Mouse (Mus musculus): ENCODE data around the gene Nufip2.
"Not testable (repeated sequence)": the region's sequence is repeated elsewhere in the genome, so short reads cannot be mapped to it uniquely, and the experiment has no call there.

Nufip2 gene

DNA sequence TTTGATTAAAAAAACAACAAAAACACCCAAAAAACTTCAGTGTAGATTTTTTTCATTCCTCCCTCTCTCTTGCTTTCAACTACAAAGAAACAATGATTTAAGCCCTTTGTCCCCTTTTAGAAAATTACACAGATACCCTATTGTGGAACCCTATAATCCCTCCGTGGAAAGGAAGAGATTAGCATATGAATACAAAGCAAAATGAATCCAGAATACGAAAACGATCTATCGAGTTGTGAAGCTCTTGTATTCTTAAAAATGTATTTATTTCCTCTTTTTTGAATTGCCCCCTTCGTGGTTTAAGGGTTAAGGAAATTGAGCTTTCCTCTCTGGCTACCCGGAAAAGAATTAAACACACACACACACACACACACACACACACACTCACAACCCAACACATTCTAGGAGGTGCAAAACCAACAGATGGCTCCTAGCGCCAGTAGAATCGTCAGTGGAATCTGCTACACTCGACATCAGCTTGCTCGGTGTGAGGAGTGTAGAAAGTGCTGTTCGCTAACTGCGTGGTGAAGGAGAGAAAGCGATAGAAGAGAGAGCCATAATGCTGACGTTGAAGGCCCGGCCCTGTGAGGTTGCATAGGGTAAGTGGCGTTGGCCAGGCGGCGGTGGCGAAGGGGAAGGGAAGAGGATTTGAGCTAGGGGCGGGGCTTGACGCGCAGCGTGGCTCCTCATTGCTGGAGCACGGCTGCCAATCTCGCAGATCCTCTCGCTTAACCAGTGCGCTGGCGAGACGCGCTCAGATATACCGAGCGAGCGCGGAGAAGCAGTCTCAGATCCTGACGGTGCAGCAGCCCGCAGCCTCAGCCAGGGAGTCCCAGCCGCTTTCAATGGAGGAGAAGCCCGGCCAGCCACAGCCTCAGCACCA, at the start of gene Nufip2:
Gene Nufip2 (plus strand): TSS at position 773 of the 883 bp plus-strand sequence.
- peak; percentile 99 for DNase-seq (ENCODE audit: low read depth, low spot score)

DNA sequence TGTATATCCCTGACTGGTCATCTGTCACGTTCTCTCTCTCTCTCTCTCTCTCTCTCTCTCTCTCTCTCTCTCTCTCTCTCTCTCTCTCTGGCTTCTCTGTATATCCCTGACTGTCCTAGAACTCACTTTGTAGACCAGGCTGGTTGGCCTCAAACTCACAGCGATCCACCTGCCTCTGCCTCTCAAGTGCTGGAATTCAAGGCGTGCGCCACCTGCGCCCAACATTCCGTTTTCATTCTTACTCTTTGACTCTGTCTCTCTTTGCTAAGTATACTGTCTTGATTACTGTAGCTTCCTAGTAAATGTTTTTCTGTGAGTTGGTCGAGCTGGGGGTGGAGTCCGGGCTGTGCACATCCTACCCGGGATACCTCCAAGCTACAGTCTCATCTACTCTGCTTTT, 44.6 kb upstream of the Nufip2 start:
- no peak for DNase-seq (ENCODE audit: low read depth, low spot score)

DNA sequence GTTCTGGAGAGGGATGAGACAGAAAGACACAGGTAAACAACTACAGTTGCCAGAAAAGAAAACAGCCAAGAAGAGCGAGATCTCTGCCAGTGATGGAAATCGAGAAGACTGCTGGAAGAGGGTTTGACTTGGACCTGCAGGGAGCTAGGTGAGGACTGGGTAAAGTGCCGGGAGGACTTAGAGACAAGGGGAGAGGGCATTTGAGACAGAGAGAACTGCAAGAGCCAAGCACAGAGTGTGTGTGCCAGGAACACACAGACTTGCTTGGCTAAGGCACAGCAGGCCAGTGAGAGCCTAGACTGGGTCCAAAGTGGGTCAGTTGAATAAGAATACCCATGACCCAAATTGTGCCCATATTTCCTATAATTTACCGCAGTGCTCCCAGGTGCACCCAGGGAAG, 40.5 kb upstream of the Nufip2 start:
- DNase-seq (ENCODE audit: low read depth, low spot score): no peak

DNA sequence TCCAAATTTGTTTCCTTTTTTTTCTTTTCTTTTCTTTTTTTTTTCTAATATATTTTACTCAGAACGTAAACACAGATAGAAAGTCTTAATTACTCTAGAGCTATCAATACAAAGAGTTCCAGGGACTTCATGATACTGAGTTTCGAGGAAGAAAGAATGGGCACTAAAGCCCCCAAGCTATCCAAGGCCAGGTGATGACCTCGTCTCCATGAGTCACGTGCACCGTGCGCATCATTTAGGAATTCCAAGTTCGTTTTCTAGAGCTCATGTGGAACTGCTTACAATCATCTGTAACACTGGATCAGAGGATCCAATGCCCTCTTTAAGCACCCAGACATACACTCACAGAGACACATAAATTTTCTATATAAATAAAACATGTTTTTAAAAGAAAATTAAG, 37.1 kb upstream of the Nufip2 start:
- DNase-seq (ENCODE audit: low read depth, low spot score): no peak

DNA sequence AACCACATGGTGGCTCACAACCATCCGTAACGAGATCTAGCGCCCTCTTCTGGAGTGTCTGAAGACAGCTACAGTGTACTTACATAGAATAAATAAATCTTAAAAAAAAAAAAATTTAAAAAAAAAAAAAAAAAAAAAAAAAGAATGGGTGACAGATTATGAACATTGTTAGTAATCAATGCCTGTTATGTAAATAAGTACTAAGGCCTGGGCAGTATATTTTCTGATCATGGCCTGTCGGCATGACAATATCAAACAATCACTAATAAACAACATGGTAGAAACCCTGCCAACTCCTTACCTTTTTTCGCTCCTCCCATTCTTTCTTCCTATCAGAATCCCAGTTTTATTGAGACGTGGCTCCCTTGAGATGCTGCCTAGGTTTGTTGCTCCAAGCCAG, 33.5 kb upstream of the Nufip2 start:
- no peak for DNase-seq (ENCODE audit: low read depth, low spot score)

DNA sequence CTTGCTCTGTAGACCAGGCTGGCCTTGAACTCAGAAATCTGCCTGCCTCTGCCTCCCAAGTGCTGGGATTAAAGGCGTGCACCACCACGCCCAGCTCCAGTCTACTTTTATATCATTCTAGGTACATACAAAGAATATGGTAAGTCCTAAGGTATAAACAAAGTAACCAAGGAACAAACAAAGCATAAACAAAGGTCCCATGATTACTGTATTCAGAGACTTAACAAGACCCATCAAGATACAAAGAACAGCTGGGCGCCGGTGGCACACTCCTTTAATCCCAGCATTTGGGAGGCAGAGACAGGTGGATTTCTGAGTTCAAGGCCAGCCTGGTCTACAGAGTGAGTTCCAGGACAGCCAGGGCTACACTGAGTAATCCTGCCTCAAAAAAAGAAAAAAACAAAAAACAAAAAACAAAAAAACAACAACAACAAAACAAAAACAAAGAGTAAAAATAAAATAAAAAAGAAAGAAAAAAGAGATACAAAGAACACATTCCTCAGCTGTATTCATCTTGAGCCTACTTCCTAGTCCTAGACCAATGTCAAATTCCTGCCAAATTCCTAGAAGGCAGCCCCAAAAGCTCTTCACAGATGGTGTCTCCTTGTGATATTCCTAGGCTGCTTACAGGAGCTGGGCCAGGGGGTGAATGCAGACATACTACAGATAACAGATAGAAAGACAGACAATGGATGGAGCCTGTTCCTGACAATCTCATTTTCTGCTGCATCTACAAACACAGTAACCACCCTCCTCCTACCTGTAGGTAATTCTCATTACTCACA, 32.4 kb upstream of the Nufip2 start:
- not testable (repeated sequence) for DNase-seq (ENCODE audit: low read depth, low spot score)

DNA sequence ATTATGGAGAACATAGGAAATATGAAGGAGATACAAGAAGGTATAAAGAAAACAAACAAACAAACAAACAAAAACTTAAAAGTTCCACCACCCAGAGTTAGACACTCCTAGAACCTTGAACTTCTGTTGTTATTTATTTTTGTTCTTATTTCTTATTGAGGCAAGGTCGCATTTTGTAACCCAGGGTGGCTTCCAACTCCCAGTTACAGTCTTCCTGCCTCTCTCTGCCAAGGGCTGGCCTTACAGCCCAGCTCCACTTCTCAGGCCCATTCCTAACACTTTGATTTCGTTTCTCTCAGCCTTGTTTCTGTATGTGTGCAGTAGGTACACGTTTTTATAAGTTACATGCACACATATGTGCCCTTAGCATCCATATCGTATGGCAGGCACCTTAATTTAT, 26.0 kb upstream of the Nufip2 start:
- DNase-seq (ENCODE audit: low read depth, low spot score): no peak

DNA sequence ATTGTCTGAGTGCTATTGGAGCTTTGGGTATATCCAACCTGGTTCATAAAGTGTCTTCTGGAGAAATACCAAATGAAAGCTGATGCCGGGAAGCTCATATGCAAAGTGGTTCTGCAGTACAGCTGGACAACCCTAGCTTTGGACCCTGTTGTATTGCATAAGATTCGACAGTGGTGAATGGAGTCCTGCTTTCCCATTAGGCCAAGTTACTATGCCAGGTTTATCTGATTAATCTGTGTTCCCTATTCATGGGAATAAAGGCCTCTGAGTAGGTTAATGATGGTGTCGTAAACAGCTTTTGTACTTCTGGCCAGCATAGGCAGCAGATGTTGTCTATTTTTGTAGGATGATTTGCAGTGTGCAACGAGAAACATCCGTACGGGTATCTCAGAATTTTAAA, 22.3 kb upstream of the Nufip2 start:
- no peak for DNase-seq (ENCODE audit: low read depth, low spot score)

DNA sequence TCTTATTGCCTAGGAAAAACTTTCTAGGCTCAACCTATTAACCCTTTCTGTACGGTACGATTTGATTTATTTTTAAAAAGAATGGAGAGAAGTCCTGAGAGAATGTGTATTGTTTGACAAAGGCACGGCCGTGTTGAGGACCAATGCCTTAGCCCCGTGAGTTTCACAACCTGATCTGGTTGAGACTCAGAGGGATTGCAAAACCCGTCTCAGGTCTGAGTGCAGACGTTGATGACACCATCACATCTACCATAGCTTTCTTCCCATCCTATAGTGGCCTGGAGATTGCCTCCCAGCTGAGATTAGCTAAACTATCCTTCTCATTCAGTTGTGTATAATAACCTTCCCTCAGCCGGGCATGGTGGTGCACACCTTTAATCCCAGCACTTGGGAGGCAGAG, 21.9 kb upstream of the Nufip2 start:
- no peak for DNase-seq (ENCODE audit: low read depth, low spot score)

DNA sequence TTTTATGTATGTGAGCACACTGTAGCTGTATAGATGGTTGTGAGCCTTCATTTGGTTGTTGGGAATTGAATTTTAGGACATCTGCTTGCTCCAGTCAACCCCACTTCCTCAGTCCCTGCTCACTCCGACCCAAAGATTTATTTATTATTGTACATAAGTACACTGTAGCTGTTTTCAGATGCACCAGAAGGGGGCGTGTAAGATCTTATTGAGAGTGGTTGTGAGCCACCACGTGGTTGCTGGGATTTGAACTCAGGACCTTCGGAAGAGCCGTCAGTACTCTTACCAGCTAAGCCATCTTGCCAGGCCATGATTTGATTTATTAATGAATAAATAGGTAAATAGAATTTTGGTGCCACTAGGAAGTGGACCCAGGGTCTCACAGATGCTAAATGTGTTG, 20.6 kb upstream of the Nufip2 start:
- DNase-seq (ENCODE audit: low read depth, low spot score): peak; percentile 20

DNA sequence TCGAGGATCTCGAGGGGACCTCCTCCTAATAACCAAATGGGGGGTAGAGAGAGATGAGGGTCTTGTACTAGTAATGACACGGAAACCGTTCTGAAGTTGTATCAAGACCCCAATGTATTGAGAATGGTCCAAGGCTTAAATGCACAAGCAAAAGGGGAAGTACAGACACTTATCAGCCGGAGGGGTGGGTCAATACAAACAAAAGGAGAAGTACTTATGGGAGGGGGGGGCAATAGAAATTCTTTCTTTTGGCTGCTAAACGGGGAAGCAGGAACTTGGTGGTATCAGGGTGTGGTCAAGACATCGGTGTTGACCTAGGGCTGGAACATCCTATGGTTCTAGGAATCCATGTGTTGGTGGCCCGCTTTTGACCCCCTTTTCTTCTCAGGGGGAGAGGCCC, 19.2 kb upstream of the Nufip2 start:
- DNase-seq (ENCODE audit: low read depth, low spot score): not testable (repeated sequence)

DNA sequence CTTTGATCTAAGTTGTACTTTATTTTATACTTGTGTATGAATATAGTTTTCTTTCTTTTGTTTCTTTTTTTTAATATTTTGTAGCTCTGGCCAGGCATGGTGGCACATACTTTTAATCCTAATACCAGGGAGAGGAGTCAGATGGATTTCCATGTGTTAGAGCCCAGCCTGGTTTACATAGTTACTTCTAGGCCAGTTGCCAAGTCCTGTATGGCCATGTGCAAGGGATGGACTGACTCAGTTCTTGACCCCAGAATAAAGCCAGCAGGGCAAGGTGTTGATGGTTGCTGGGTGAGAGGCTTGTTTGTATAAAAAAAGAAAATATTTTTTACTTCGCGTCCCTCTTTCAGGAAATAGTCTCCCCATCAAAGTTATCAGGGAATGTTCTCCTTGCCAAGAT, 13.2 kb upstream of the Nufip2 start:
- no peak for DNase-seq (ENCODE audit: low read depth, low spot score)

DNA sequence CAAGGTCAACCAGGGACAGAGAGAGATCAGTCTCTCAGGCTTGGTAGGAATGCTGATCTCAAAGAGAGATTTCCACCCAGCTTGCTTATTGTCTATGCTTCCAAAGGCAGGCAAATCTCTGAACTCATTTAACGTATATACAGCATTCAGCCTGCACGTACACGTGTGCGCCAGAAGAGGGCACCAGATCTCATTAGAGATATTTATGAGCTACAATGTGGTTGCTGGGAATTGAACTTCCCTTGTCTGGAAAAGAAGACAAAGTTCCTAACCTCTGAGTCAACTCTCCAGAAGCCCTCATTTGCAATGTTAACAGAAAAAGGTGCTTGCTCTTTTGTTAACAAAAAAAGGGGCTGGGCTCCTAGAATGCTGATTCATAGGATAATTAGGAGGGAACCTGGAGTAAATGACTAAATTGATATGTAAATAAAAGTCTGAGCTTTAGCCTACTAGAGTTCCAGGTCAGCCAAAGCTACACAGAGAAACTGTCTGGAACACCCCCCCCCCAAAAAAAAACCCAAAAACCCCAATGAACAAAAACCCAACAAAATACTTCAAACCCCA, 12.4 kb upstream of the Nufip2 start:
- peak; percentile 49 for DNase-seq (ENCODE audit: low read depth, low spot score)

DNA sequence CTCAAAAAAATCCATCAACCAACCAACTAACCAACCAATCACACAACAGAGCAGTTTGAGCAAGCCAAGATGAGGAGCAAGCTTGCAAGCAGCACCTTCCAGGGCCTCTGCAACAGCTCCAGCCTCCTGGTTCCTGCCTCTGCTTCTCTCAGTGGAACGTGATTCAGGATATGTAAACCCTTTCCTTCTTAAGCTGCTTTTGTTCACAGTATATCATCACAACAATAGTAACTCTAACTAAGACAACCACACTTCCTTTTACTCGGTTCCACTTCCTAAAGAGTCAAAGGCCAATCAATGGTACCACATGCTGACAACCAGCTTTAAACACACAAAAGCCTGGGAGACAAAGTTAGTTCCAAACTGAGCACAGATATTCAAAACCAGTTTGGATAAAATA, 5.9 kb upstream of the Nufip2 start:
- peak; percentile 41 for DNase-seq (ENCODE audit: low read depth, low spot score)

DNA sequence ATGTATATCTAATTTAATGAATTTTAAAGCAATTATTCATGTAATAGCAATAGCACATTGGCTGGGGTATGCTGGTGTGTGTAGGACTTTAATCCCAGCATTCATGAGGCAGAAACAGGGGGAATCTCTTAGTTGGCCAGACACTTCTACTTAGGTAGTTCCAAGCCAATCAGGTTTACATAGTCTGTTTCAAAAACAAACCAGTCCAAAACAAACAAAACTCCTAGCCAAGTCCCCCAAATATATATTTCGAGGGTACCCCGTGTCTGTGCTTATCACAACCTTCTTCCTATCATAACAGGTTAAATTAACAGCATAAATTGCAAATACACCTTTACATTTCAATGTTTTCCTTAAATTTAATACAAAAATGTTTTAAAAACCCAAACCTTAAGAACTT, 1.1 kb upstream of the Nufip2 start:
- DNase-seq (ENCODE audit: low read depth, low spot score): no peak

DNA sequence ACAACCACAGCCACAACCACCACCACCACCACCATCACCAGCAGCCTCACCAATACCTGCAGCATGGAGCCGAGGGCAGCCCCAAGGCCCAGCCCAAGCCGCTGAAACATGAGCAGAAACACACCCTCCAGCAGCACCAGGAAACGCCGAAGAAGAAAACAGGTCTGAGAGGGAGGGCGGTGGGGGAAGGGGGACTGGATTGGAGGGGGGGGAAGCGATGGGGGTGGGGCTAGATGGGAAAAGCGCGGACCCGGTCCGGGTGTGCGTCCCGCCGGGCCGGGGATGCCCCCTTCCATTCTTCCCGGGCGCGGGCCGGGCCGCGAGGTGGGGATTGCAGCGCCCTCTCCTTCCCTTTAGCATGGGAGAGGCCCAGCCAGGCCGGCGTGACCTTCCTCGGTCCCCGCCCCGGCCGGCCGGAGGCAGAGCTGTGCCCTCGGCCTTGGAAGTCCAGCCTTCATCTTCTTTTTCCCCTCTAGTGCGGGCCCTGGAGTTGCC, 438 bp downstream of the Nufip2 start:
- DNase-seq (ENCODE audit: low read depth, low spot score): no peak

DNA sequence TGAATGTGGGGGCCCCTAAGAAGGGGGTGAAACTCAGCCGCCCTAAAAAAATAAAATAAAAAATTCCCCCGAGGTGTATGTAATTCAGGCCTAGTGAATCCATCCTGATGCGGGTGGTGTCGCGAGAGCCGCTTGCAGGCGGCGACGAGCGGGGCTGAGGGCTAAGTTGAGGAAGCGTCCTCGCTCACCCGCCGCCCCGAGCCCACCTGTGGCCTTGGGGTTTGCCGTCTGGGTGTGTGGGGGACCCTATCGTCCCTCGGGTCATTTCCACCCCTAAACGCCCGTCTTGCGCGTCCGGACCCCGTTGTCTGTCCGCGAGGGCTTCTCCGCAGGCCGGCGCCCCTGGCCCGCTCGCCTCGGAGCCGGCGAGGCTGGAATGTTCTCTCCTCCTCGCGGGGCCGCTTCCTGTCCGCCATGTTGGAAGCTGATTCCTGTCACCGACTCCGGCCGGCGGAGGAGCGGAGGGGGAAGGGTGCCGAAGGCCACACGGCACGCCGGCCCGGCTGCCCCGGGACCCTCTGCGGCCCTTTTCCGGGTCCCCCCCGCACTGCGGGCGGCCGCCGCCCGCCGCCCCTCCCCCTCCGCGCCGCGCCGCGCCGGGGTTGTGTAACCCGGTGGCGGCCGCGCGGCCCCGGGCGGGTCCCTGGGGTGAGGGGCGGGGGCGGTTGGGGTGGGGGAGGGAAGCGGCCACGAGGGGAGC, 1.0 kb downstream of the Nufip2 start:
- peak; percentile 83 for DNase-seq (ENCODE audit: low read depth, low spot score)

DNA sequence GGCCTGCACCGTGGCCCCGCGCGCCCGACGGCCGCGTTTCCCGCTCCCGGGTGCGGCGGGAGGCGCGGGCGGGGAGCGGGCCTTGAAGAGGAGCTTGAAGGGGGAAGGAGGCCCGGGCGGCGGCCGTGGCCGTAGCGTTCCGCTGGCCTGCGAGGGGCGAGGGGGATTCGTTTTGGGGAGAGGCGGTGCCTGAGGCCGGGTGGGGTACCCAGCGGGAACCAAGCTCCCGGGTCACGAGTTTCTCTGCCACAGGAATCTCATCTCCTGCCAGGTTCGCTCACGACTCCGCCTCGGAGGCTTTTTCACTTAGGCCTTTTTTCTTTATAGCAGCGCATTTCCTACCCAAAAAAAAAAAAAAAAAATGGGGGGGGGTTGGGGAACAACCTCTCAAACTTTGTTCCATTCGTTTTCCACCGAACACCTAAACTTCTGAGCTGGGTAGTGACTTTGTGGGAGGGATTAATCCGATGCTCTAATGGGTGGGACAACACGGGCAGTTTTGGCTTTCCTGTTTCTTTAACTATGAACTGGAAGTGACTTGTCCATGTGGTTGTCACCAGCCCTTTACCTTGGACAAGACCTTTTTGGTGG, 1.7 kb downstream of the Nufip2 start:
- peak; percentile 43 for DNase-seq (ENCODE audit: low read depth, low spot score)

DNA sequence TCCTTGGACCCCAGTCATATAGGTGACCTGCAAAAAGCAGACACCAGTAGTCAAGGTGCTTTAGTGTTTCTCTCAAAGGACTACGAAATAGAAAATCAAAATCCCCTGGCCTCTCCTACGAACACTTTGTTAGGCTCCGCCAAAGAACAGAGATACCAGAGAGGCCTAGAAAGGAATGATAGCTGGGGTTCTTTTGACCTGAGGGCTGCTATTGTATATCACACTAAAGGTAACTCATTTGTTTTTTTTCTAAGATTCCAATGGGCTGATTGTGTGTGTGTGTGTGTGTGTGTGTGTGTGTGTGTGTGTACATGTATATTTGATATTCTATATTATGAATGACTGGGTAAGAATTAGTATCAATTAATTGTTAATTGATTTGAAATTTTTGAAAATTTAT, 7.1 kb downstream of the Nufip2 start:
- DNase-seq (ENCODE audit: low read depth, low spot score): no peak

DNA sequence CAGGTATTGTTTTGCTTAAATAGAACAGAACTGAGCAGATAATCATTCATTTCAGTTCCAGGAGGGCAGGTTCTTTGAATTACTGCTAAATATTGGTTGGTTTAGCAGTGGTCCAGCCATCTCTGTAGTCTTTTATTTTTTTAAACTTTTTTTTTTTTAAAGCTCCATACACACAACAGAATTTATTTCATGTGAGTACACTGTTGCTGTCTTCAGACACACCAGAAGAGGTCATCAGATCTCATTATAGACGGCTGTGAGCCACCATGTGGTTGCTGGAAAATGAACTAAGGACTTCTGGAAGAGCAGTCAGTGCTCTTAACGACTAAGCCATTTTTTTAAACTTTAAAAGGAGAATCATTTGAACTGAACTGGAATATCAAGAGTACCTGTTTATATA, 11.3 kb downstream of the Nufip2 start:
- DNase-seq (ENCODE audit: low read depth, low spot score): no peak

DNA sequence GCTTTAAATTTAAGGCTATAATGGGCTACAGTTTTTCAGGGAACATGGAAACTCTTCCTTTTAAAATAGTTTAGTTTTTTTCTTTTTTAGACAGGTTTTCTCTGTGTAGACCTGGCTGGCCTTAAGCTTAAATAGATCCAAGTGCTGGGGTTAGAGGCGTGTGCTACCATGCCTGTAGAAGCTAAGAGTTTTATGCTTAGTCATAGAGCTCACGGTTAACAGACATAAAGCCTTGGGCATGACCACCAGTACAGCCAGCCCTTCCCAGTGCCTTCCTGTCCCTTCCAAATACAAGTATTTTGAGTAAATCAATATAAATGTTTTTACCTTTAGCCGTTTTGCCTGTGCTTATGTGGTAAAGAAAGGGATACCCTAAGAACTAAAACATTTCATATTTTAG, 20.0 kb downstream of the Nufip2 start:
- no peak for DNase-seq (ENCODE audit: low read depth, low spot score)
